Mouse (Mus musculus) neutrophil, adult 5-6 weeks (primary cell): Measurements from ENCODE around the gene Kif26a. TPM values are rescaled to one million over a fixed set of nuclear protein-coding genes. Genes with fewer than 3 reads are reported as not detected.

Experiments used
- ATAC-seq: fragments of 151-379, 151-347 bp; 2 replicates; pipeline ENCODE4 v1.8.0; 2017; ENCODE audit warnings: mild to moderate bottlenecking, moderate TSS enrichment; ENCODE audit not compliant: insufficient number of reproducible peaks, poor library complexity, low FRiP score, severe bottlenecking; ENCODE audit errors: extremely low read depth
- total RNA-seq: library from RNA; stranded (forward); fragments of 200-1000 nt; gene quantifications from 2 replicates; pipeline ENCODE4 v1.2.3, GENCODE M21; 2017

Kif26a gene
- total RNA-seq, 1 experiment from 2014 or later = not detected

DNA sequence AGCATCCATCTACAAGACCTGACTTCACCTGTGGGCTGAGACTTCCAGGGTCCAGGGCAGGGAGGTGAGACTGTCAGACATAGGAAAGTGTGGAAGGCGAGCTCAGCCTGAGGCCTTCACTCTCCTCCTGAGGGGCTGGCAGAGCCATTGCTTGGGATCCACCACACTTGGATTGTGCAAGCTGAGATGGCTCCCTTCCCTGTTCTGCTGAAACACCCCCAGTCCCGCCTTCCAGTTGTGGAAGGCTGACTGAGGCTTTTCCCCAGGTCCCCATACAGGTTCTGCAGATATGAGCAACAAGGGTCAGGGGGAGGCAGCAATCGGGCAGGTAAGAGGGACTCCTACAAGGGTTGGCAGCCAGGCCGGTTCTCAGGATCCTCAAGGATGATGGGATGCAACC, 17.5 kb upstream of the Kif26a start:
- no peak for ATAC-seq

- no peak for ATAC-seq
Measured at GRCm38 (mm10) chr12:112129300-112129856, 16.6 kb upstream of the Kif26a start.

- no peak for ATAC-seq
Measured at GRCm38 (mm10) chr12:112130161-112130860, 15.7 kb upstream of the Kif26a start.

DNA sequence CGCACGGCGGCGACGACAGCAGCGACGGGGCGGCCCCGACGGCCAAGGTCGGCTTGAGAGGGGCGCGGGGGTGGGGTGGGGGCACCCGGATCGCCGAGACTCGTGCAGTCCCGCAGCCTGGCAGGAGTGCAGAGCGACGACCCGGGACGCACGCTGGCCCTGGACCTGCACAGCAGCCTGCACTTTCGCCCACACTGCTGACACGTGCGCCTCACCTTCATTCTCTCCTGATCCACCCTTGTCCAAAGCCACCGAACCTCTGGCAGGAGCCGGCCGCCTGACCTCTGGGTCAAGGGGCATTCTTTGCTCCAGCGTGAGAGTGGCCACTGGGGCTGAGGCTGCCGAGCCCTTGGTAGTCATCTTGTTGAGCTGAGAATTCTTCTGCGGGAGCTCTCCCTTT, 15.1 kb upstream of the Kif26a start:
- ATAC-seq = no peak

- no peak; the same call in 1 of the 2 replicates for ATAC-seq
Measured at GRCm38 (mm10) chr12:112140231-112140630, 5.8 kb upstream of the Kif26a start.

GRCm38 (mm10) chr12:112140745-112141144, 5.3 kb upstream of the Kif26a start:
- no peak for ATAC-seq

DNA sequence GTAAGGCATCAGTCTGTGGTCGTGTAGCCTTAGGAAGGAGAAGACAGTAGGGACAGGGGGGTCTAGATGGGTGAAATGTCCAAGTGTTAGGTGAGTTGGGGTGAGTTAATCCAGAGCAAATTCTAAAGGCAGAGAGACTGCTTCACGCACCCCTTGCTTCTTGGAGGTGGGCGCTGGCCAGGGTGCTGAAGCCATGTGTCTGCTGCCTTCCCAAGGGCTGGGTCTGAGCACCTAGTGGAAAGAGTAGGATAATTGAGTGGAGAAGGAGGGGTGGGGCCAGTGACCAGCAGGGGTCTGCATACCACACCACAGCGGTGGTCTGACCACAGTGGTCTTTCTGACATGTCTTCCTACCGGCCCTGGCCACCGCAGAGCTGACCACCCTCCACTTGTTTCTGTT, 4.7 kb upstream of the Kif26a start:
- ATAC-seq = no peak

DNA sequence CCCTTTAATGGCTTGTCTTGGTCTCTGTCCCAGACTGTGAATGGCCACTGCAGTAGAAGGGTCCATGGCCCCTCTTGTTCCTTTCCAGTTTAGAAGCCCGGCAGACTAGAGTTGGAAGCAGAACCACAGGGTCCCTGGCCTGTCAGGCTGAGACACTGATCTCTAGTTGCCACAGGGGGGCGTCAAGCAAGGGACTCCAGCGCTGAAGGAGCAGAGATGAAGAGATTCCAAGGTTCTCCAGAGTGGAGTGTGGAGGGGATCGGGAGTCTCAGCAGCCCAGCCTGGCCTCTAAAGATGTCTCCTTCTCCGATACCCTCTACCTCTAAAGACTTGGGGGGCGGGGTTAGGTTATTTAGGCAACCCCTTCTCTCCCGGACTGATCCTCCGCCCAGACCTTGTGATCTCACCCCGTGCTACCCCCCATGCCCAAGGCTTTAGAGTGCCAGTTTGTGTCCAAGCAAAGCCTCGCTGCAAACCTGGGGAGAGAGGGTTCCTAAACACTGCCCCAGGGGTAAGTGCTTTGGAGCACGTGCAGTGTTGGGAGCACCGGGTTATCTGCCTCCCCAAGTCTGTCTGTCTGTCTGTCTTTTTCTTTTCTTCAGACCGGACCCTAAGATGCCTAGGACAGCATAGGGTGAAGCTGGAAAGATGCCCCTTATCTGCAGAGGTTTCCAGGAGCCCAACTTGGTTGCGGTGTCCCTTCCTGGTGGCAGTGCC, 2.7 kb upstream of the Kif26a start:
- ATAC-seq = no peak

- no peak for ATAC-seq
Measured at GRCm38 (mm10) chr12:112143833-112144201, 2.2 kb upstream of the Kif26a start.

DNA sequence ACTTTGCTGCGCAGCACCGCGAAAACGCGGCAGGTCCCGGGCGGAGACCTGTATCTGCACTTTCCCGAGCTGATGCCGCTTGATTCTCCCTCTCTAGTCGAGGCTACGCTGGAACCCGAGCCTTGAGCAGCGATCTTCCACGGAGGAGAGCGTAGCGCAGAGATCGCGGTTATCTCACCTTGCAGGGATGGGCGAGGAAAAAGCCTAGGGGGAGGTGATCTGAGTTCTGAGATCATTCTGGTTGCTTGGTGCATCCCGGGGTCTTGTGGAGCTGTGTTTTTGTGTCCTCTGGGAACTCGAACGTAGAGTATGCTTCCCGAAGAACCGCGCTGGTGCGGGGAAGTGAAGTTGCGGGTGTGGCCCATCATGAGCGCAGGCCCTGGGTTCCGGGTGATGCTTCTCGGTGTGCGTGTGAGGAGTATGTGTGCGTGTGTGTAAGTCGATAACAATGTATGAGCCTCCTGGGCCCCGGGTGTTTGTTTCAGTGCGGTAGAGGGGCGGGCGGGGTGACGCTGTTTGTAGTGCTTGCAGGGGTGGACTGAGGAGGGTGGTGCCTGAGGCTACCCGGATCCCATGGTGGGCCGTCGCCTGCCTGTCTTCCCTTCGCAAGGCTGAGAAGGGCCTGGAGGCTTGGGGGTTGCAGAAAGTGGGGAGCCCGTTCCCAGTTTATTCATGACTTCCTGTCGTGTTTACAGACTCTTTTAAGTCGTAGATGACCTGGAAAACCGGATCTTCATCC, 1.5 kb upstream of the Kif26a start:
- ATAC-seq = no peak

DNA sequence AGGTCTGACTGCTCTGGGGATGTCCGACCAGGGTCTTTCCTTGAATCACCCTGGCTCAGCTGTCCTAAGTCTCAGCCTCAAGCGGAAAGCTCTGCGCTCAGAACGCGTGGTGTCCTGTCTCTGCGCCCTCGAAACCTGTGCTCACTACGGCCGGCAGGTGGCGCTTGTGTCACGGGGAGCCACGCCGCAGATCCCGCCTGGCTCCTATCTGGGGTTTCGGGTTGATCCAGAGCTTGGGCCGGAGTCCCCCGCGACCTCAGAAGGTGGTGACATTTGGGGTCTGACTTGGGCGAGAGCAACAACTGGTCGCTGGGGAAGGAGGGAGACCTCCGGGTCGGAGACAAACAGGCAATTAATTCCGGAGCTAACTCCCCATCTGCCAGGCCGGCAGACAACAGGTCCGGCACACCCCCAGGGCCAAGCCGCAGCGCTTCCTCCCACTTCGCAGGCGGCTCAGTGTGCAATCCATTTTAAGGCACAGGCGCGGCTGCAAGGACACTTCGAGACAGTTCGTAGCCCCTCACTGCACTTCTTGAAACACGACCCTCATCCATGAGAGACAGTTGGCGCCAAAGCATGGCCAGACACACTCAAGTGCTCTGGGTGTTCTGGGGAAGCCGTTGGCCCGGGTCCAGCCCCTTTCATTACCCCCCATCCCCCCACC, 665 bp upstream of the Kif26a start:
- ATAC-seq = no peak

- no peak for ATAC-seq
Measured at GRCm38 (mm10) chr12:112147365-112147764, 1.4 kb downstream of the Kif26a start.

DNA sequence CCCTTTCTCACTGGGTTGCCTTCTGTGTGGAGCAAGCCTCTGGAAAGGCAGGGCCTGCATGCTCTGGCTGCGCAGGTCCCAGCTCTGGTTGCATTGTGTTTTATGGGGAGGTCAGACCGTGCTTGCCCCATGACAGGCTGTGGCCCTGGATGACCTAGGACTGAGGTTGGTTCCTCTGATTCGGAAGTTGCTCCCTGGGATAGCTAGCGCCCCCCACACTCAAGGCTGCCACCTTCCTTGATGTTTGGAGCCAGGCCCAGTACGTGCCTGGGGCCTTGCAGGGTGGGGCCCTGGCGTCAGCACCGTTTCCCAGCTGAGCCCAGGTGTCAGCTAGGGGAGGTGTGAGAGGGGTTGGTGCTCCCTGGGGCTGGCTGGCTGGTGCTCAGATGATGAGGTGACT, 4.0 kb downstream of the Kif26a start:
- no peak for ATAC-seq

GRCm38 (mm10) chr12:112151244-112151979, 5.4 kb downstream of the Kif26a start:
- ATAC-seq = no peak

DNA sequence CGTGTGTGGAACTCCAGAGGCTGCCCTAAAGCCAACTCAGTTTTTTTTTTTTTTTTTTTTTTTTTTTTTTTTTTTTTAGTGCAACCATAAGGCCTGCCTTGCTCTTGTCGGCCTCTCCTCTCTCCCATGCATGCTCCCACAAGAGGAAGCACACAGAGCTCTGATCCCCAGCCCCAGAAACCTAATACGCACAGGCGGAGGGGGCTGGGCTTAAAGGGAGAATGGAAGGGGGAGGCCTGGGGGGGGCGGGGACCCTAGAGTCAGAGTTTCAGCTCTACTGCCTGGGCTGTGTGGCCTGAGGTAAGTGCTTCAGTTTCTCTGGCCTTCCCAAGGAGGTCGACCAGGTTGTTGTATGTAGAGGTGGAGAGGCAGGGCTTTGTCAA, 6.0 kb downstream of the Kif26a start:
- ATAC-seq = no peak

DNA sequence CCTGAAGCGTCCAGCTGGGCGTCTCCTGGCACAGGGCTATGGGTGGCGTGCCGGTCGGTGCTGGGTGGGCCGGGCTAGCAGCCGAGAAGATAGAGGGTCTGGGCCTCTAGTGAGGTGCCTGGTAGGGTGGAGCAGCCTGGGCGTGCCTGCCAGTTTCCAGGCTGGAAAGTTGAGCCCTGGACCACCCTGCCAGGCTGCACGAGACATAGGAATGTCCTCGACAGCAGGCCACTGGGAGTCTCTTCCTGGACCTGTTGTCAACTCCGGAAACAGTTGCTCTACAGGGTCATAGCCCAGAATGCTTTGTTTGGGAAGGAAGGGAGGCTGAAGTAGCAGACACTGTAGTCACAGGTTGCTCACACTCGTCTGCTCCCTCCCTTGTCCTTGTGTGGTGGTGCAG, 7.6 kb downstream of the Kif26a start:
- no peak for ATAC-seq

- no peak for ATAC-seq
Measured at GRCm38 (mm10) chr12:112154476-112154875, 8.5 kb downstream of the Kif26a start.

- ATAC-seq = no peak
Measured at GRCm38 (mm10) chr12:112155218-112156051, 9.4 kb downstream of the Kif26a start.
